Mouse (Mus musculus) gastrocnemius, postnatal 14 days (tissue): Measurements from ENCODE around the gene Zfp639. TPM values are rescaled to one million over a fixed set of nuclear protein-coding genes. Genes with fewer than 3 reads are reported as not detected.

Experiments
- total RNA-seq, 2 experiments: library from RNA; stranded (reverse); gene quantifications; 2 replicates each; pipeline ENCODE4 v1.2.3; 2021

Zfp639 gene
- total RNA-seq, 2 experiments from 2014 or later: 17.9 to 19.8 TPM

Other genes with a start within 250 kb of the Zfp639 start
- 10 to 100 TPM in 1 of 2 experiments, 1 to 10 TPM in 1; 6.9 to 10.1 TPM for gene Zmat3, start 144.2 kb upstream of the Zfp639 start, total RNA-seq
- gene Pik3ca, start 112.6 kb upstream of the Zfp639 start, total RNA-seq: 10 to 100 TPM; 36.9 to 40.9 TPM
- gene Kcnmb3, start 18.0 kb upstream of the Zfp639 start, total RNA-seq: not detected
- gene Mfn1, start 19.2 kb downstream of the Zfp639 start, total RNA-seq: 100 to 1,000 TPM; 112 to 137 TPM
- gene Gnb4, start 106.3 kb downstream of the Zfp639 start, total RNA-seq: 10 to 100 TPM; 14.8 to 18.8 TPM
- 10 to 100 TPM; 19.6 to 20.2 TPM for gene Actl6a, start 196.0 kb downstream of the Zfp639 start, total RNA-seq
- gene Ndufb5, start 226.7 kb downstream of the Zfp639 start, total RNA-seq: 100 to 1,000 TPM; 471 to 544 TPM
- gene Mrpl47, start 227.3 kb downstream of the Zfp639 start, total RNA-seq: 10 to 100 TPM; 36.0 to 36.2 TPM